Mouse (Mus musculus): ENCODE data around the gene Olfr550. TPM values are rescaled to one million over a fixed set of nuclear protein-coding genes. Genes with fewer than 3 reads are reported as not detected.

Olfr550 gene
- polyA plus RNA-seq, 1 experiment from 2014 or later: not detected

Other genes with a start within 250 kb of the Olfr550 start
- 274 and 290 TPM in 2 replicates for gene Rrm1, start 129.7 kb upstream of the Olfr550 start, polyA plus RNA-seq (2014; fragmentation: Nextera tagmentation; extraction: Ambion mirVana)
- gene Olfr543, start 89.8 kb upstream of the Olfr550 start, polyA plus RNA-seq (2014; fragmentation: Nextera tagmentation; extraction: Ambion mirVana): 1.0 and 1.5 TPM in 2 replicates
- gene Olfr544, start 83.1 kb upstream of the Olfr550 start, polyA plus RNA-seq (2014; fragmentation: Nextera tagmentation; extraction: Ambion mirVana): 0.11 and 0.40 TPM in 2 replicates
- 0.09 and 0.12 TPM in 2 replicates for gene Olfr545, start 71.9 kb upstream of the Olfr550 start, polyA plus RNA-seq (2014; fragmentation: Nextera tagmentation; extraction: Ambion mirVana)
- gene Olfr547, start 36.7 kb upstream of the Olfr550 start, polyA plus RNA-seq (2014; fragmentation: Nextera tagmentation; extraction: Ambion mirVana): not detected in 2 replicates
- gene Olfr548-ps1, start 30.5 kb upstream of the Olfr550 start, polyA plus RNA-seq (2014; fragmentation: Nextera tagmentation; extraction: Ambion mirVana): not detected in 2 replicates
- not detected in 2 replicates for gene Olfr549, start 21.6 kb upstream of the Olfr550 start, polyA plus RNA-seq (2014; fragmentation: Nextera tagmentation; extraction: Ambion mirVana)
- 0.16 and 0.25 TPM in 2 replicates for gene Trim21, start 6.0 kb upstream of the Olfr550 start, polyA plus RNA-seq (2014; fragmentation: Nextera tagmentation; extraction: Ambion mirVana)
- not detected in 2 replicates for gene Olfr551, start 20.4 kb downstream of the Olfr550 start, polyA plus RNA-seq (2014; fragmentation: Nextera tagmentation; extraction: Ambion mirVana)
- gene Olfr552, start 26.3 kb downstream of the Olfr550 start, polyA plus RNA-seq (2014; fragmentation: Nextera tagmentation; extraction: Ambion mirVana): not detected in 2 replicates
- gene Olfr553, start 46.8 kb downstream of the Olfr550 start, polyA plus RNA-seq (2014; fragmentation: Nextera tagmentation; extraction: Ambion mirVana): not detected in 2 replicates
- not detected in 2 replicates for gene Olfr554, start 67.0 kb downstream of the Olfr550 start, polyA plus RNA-seq (2014; fragmentation: Nextera tagmentation; extraction: Ambion mirVana)
- gene Olfr555, start 87.4 kb downstream of the Olfr550 start, polyA plus RNA-seq (2014; fragmentation: Nextera tagmentation; extraction: Ambion mirVana): not detected in 2 replicates
- not detected in 2 replicates for gene Olfr556, start 93.5 kb downstream of the Olfr550 start, polyA plus RNA-seq (2014; fragmentation: Nextera tagmentation; extraction: Ambion mirVana)
- 11.0 and 12.0 TPM in 2 replicates for gene Trim68, start 115.9 kb downstream of the Olfr550 start, polyA plus RNA-seq (2014; fragmentation: Nextera tagmentation; extraction: Ambion mirVana)
- not detected in 2 replicates for gene Olfr557, start 124.5 kb downstream of the Olfr550 start, polyA plus RNA-seq (2014; fragmentation: Nextera tagmentation; extraction: Ambion mirVana)
- not detected in 2 replicates for gene Olfr558, start 130.8 kb downstream of the Olfr550 start, polyA plus RNA-seq (2014; fragmentation: Nextera tagmentation; extraction: Ambion mirVana)
- gene Olfr33, start 147.6 kb downstream of the Olfr550 start, polyA plus RNA-seq (2014; fragmentation: Nextera tagmentation; extraction: Ambion mirVana): not detected in 2 replicates
- not detected in 2 replicates for gene Olfr559, start 156.0 kb downstream of the Olfr550 start, polyA plus RNA-seq (2014; fragmentation: Nextera tagmentation; extraction: Ambion mirVana)
- not detected in 2 replicates for gene Olfr560, start 187.9 kb downstream of the Olfr550 start, polyA plus RNA-seq (2014; fragmentation: Nextera tagmentation; extraction: Ambion mirVana)
- gene Olfr78, start 188.0 kb downstream of the Olfr550 start, polyA plus RNA-seq (2014; fragmentation: Nextera tagmentation; extraction: Ambion mirVana): not detected in 2 replicates
- gene Olfr561, start 199.8 kb downstream of the Olfr550 start, polyA plus RNA-seq (2014; fragmentation: Nextera tagmentation; extraction: Ambion mirVana): not detected in 2 replicates
- gene Olfr564, start 232.0 kb downstream of the Olfr550 start, polyA plus RNA-seq (2014; fragmentation: Nextera tagmentation; extraction: Ambion mirVana): not detected in 2 replicates